Mouse (Mus musculus): ENCODE data around the gene Tmem62.

DNA sequence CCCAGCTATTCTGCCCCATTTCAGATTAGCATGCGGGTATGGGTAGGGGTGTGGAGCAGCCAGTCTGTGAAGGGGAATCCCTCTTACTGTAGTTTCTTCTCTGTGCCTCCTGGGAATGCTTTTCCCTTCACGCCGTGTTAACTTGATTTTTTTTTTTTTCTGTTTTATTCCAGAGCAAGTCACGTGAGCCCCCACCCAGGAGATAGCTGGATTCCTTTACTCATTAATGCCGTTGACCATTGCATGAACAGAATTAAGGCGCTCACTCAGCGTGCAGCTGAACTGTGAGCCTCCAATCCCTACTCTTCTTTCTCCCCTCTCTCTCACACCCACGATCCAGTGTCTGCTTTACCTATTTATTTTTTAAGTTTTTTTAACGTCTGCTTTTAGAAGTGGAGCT is 39.4 kb downstream of the Tmem62 start:
- TF ChIP-seq EP300 (optimal IDR thresholded peaks at IDR 0.05) (no peak), CTCF (IDR thresholded peaks at IDR 0.05; ENCODE audit: low read depth) (no peak)
